Mouse (Mus musculus) neural tube, embryonic 14.5 days (tissue): ENCODE data around the gene Cxcl16. TPM values are rescaled to one million over a fixed set of nuclear protein-coding genes. Genes with fewer than 3 reads are reported as not detected.
"Not testable (repeated sequence)": the region's sequence is repeated elsewhere in the genome, so short reads cannot be mapped to it uniquely, and the experiment has no call there.

ENCODE experiments used
- ATAC-seq: fragments of 200-750 bp; cut with Nextera tagmentation; 2 replicates; pipeline ENCODE4 v1.8.0; 2017; ENCODE audit warnings: low read depth, mild to moderate bottlenecking, moderate TSS enrichment, moderate library complexity
- H3K27ac ChIP-seq: fragments of 300-500 bp; sonication (generic); 2 replicates; pipeline ENCODE4 v1.5.1; 2014; ENCODE audit warnings: low read depth, mild to moderate bottlenecking, control low read depth, low read length, moderate library complexity, mixed read lengths
- H3K27me3 ChIP-seq: fragments of 300-500 bp; sonication (generic); 2 replicates; pipeline ENCODE4 v1.6.1; 2014; ENCODE audit warnings: low read length; ENCODE audit not compliant: control insufficient read depth, insufficient read depth
- H3K36me3 ChIP-seq: fragments of 300-500 bp; sonication (generic); 2 replicates; pipeline ENCODE4 v1.6.1; 2014; ENCODE audit warnings: low read length, mixed read lengths; ENCODE audit not compliant: control insufficient read depth, insufficient read depth
- H3K4me1 ChIP-seq: fragments of 300-500 bp; sonication (generic); 2 replicates; pipeline ENCODE4 v1.6.1; 2014; ENCODE audit warnings: low read length; ENCODE audit not compliant: control insufficient read depth, insufficient read depth
- H3K4me2 ChIP-seq: fragments of 300-500 bp; sonication (generic); 2 replicates; pipeline ENCODE4 v1.6.1; 2014; ENCODE audit warnings: mild to moderate bottlenecking, low read depth, low read length, control low read depth
- H3K4me3 ChIP-seq: fragments of 300-500 bp; sonication (generic); 2 replicates; pipeline ENCODE4 v1.5.1; 2014; ENCODE audit warnings: low read depth, low read length, control low read depth, mixed read lengths
- H3K9ac ChIP-seq: fragments of 300-500 bp; sonication (generic); replicated peaks from 2 replicates; pipeline ENCODE4 v1.6.1; 2014; ENCODE audit warnings: low read depth, mild to moderate bottlenecking, control low read depth, low read length, mixed read lengths
- H3K9me3 ChIP-seq: fragments of 300-500 bp; sonication (generic); 2 replicates; pipeline ENCODE4 v1.6.1; 2016; ENCODE audit warnings: low read length; ENCODE audit not compliant: control insufficient read depth
- WGBS: fragments of 180-500 bp; shearing (Covaris S2); extraction: QIAGEN DNeasy Blood & Tissue Kit; methylation state at CpG from one replicate; pipeline ENCODE4 v1.1.7; 2014; 5-methylcytosine and 5-hydroxymethylcytosine counted together
- polyA plus RNA-seq: library from polyadenylated mRNA; unstranded; fragments of >200 nt; fragmentation: Nextera tagmentation; extraction: Ambion mirVana; gene quantifications from 2 replicates; pipeline ENCODE4 v1.2.1, GENCODE M21; 2014

Cxcl16 gene
- polyA plus RNA-seq, 1 experiment from 2014 or later, result 1.2 TPM

GRCm38 (mm10) chr11:70487816-70488215, 28.0 kb upstream of the Cxcl16 start:
- H3K9me3 ChIP-seq, result no peaks in the 10 kb centered on the region
- H3K4me1 ChIP-seq, result no peaks in the 10 kb centered on the region
- 40% methylated on average over 4 of the region's 4 CpGs for WGBS
- no peak overlapping the region for H3K9ac ChIP-seq
- H3K36me3 ChIP-seq, result no peaks in the 10 kb centered on the region
- H3K27ac ChIP-seq, result no peak overlapping the region
- no peak overlapping the region for H3K4me2 ChIP-seq
- H3K4me3 ChIP-seq, result no peak overlapping the region
- no peaks in the 10 kb centered on the region for H3K27me3 ChIP-seq
- ATAC-seq, result no peak

- 70% methylated on average over 2 of the region's 2 CpGs for WGBS
- H3K36me3 ChIP-seq, result no peaks in the 10 kb centered on the region
- no peak overlapping the region for H3K9ac ChIP-seq
Measured at GRCm38 (mm10) chr11:70485498-70485897, 25.7 kb upstream of the Cxcl16 start.

GRCm38 (mm10) chr11:70474872-70475534, 15.2 kb upstream of the Cxcl16 start:
- Histone ChIP-seq H3K4me1 (no peaks in the 10 kb centered on the region), H3K36me3 (no peaks in the 10 kb centered on the region), H3K4me2 (no peak overlapping the region), H3K9ac (no peak overlapping the region), H3K27me3 (no peaks in the 10 kb centered on the region), H3K27ac (no peak overlapping the region), H3K9me3 (no peaks in the 10 kb centered on the region), H3K4me3 (no peak overlapping the region)
- WGBS, result 86% methylated on average over 12 of the region's 12 CpGs
- no peak for ATAC-seq

More at GRCm38 (mm10) chr11:70485498-70485897, 25.7 kb upstream of the Cxcl16 start:
- Histone ChIP-seq H3K9me3 (no peaks in the 10 kb centered on the region), H3K4me1 (no peaks in the 10 kb centered on the region), H3K27ac (no peak overlapping the region), H3K27me3 (no peaks in the 10 kb centered on the region), H3K4me2 (no peak overlapping the region), H3K4me3 (no peak overlapping the region)
- no peak for ATAC-seq

- H3K4me3 ChIP-seq, H3K4me2 ChIP-seq, H3K9ac ChIP-seq, H3K27ac ChIP-seq, H3K27me3 ChIP-seq, H3K4me1 ChIP-seq, H3K36me3 ChIP-seq, ATAC-seq, H3K9me3 ChIP-seq: not testable (repeated sequence)
- WGBS, result 94% methylated on average over 5 of the region's 5 CpGs
Measured at GRCm38 (mm10) chr11:70473291-70473690, 13.5 kb upstream of the Cxcl16 start.

GRCm38 (mm10) chr11:70472716-70473115, 12.9 kb upstream of the Cxcl16 start:
- Histone ChIP-seq H3K27ac (no peak overlapping the region), H3K4me1 (no peaks in the 10 kb centered on the region), H3K9me3 (no peaks in the 10 kb centered on the region), H3K27me3 (no peaks in the 10 kb centered on the region), H3K36me3 (no peaks in the 10 kb centered on the region), H3K4me3 (no peak overlapping the region), H3K4me2 (no peak overlapping the region), H3K9ac (no peak overlapping the region)
- no peak for ATAC-seq

- WGBS, result 89% methylated on average over 3 of the region's 3 CpGs
- Histone ChIP-seq H3K4me1 (0 out of 2 replicates have a peak, but pooled peaks cover 5% of the 10 kb centered on the region), H3K9ac (no peak overlapping the region), H3K27me3 (no peaks in the 10 kb centered on the region; the same call in 1 of the 2 replicates), H3K27ac (no peak overlapping the region), H3K9me3 (no peaks in the 10 kb centered on the region), H3K4me3 (no peak overlapping the region), H3K4me2 (no peak overlapping the region), H3K36me3 (no peaks in the 10 kb centered on the region)
- ATAC-seq, result no peak
Measured at GRCm38 (mm10) chr11:70469764-70470163, 10.0 kb upstream of the Cxcl16 start.

GRCm38 (mm10) chr11:70467902-70468619, 8.3 kb upstream of the Cxcl16 start:
- H3K4me2 ChIP-seq, result no peak overlapping the region
- no peaks in the 10 kb centered on the region for H3K36me3 ChIP-seq
- H3K27me3 ChIP-seq, result peaks cover 2% of the 10 kb centered on the region
- 89% methylated on average over 5 of the region's 5 CpGs for WGBS
- no peak overlapping the region for H3K4me3 ChIP-seq
- no peaks in the 10 kb centered on the region for H3K9me3 ChIP-seq
- 0 out of 2 replicates have a peak, but pooled peaks cover 5% of the 10 kb centered on the region for H3K4me1 ChIP-seq
- no peak overlapping the region for H3K27ac ChIP-seq
- ATAC-seq, result no peak
- H3K9ac ChIP-seq, result no peak overlapping the region

GRCm38 (mm10) chr11:70465824-70466223, 6.0 kb upstream of the Cxcl16 start:
- no peak for ATAC-seq
- Histone ChIP-seq H3K9ac (no peak overlapping the region), H3K4me1 (0 out of 2 replicates have a peak, but pooled peaks cover 5% of the 10 kb centered on the region), H3K36me3 (no peaks in the 10 kb centered on the region), H3K27ac (no peak overlapping the region), H3K27me3 (peaks cover 4% of the 10 kb centered on the region), H3K9me3 (no peaks in the 10 kb centered on the region), H3K4me2 (peak overlapping the region; percentile 21), H3K4me3 (no peak overlapping the region)
- WGBS, result 19% methylated on average over 23 of the region's 23 CpGs

- no peak overlapping the region for H3K27ac ChIP-seq
- H3K4me1 ChIP-seq, result 0 out of 2 replicates have a peak, but pooled peaks cover 5% of the 10 kb centered on the region
- 33% methylated on average over 16 of the region's 16 CpGs for WGBS
- no peak for ATAC-seq
- H3K9ac ChIP-seq, result no peak overlapping the region
- H3K36me3 ChIP-seq, result no peaks in the 10 kb centered on the region
- H3K9me3 ChIP-seq, result no peaks in the 10 kb centered on the region
- no peak overlapping the region for H3K4me3 ChIP-seq
- H3K4me2 ChIP-seq, result peak overlapping the region; percentile 21; the same call in 1 of the 2 replicates
- H3K27me3 ChIP-seq, result peaks cover 9% of the 10 kb centered on the region
Measured at GRCm38 (mm10) chr11:70465211-70465610, 5.4 kb upstream of the Cxcl16 start.
